Mouse (Mus musculus): ENCODE data around the gene Tle4.
A peak's percentile ranks its signal among the peaks of the same experiment; 100 is the strongest.

DNA sequence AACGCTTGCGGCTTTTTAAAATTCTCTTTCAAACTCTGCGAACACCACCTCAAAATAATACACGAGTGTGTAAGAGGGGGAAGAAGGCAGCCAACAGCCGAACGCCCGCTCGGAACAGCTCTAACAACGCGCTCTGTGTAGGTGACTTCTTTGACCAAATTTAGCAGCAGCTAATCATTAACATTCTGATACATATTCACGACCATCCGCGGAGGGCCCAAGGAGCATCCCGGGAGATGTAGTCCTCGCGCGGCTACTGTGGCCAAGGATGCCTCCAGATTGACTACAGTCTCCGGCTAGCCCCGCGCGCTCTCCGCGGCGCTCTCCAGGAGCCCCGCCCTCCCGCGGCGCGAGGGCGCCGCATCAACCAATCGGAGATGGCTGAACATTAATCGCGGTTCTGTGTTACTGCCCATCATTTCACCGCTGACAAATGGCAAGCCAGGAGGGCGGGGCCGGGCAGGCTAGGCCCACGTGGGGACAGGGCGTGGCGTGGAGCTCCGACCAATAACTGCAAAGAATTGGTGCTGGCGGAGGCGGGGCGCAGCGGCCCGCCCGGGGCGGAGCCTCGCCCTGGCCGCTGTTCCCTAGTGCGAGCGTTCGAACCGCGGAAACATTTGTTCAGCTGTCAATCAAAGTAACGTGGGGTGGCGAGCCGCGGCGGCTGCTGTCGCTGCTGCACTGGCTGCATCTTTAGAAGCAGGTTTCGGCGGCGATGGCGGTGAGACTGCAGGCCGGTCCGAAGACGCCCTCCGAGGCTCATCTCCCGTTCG lies at the start of gene Tle4:
- TF ChIP-seq POLR2A (IDR thresholded peaks at IDR 0.05; ENCODE audit: extremely low read depth, insufficient read depth, low read length) = peak; percentile 93
- no peak for TF ChIP-seq CTCF (IDR thresholded peaks at IDR 0.05; ENCODE audit: low read depth, low read length)
